Mouse (Mus musculus): ENCODE results near the gene Katnal1. TPM values are rescaled to one million over a fixed set of nuclear protein-coding genes. Genes with fewer than 3 reads are reported as not detected.

Gene Katnal1
- polyA plus RNA-seq, 1 experiment from 2014 or later: 39.7 TPM

- ATAC-seq (ENCODE audit: low FRiP score, low read depth): no peak
- Histone ChIP-seq H3K9ac (replicated peaks) (no peak overlapping the region), H3K9me3 (no peaks in the 10 kb centered on the region), H3K27ac (replicated peaks) (peak overlapping the region; percentile 22), H3K27me3 (no peaks in the 10 kb centered on the region), H3K4me2 (replicated peaks) (no peak overlapping the region), H3K4me3 (no peak overlapping the region), H3K36me3 (no peaks in the 10 kb centered on the region), H3K4me1 (peaks cover 20% of the 10 kb centered on the region)
- 33% methylated on average over 13 of the region's 13 CpGs for WGBS
Observed at GRCm38 (mm10) chr5:148965691-148966333, 36.7 kb upstream of the Katnal1 start.

DNA sequence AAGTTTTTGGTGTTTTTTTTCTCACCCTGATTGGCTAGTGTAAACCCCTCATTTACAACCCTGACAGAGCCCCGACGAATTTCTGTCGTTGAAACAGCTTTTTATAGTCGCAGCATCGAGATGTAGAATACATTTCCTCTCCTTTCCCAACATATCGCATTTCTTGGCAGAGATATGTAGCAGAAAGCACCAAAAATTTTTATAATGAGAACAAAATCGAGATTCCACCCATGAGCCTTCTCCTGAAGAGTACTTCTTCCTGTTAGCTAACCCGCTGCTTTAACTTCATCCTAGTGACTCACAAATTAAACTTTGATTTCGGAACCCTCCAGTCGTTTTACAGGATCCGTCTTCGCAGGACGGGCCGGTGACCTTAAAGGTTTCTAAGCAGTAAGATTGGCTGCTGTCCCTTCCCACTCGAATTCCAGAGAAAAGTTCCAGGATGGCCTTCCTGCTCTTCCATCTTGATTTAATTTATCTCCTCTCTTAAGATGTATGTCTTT, 36.0 kb upstream of the Katnal1 start:
- Histone ChIP-seq H3K4me1 (peaks cover 20% of the 10 kb centered on the region), H3K36me3 (no peaks in the 10 kb centered on the region), H3K27ac (replicated peaks) (no peak overlapping the region), H3K4me3 (no peak overlapping the region), H3K4me2 (replicated peaks) (no peak overlapping the region), H3K27me3 (no peaks in the 10 kb centered on the region), H3K9me3 (no peaks in the 10 kb centered on the region), H3K9ac (replicated peaks) (no peak overlapping the region)
- 84% methylated on average over 15 of the region's 15 CpGs for WGBS
- ATAC-seq (ENCODE audit: low FRiP score, low read depth): no peak

DNA sequence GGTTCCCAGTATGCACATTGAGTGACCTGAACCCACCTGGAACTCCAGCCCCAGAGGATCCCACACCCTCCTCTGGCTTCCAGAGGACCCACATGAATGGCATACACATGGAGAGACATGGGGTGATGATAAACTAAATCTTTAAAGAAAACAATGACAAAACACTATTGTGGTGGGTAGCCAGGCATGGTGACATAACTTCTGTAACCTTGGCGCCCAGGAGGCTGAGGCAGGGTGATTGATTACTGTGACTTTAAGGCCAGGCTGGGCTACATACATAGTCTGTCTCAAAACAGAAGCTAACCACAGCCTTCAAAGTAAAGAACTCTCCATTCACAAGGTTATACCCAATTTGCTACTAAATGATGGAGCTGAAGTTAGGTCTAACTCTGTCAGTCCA, 35.1 kb upstream of the Katnal1 start:
- no peak for ATAC-seq (ENCODE audit: low FRiP score, low read depth)
- Histone ChIP-seq H3K9me3 (no peaks in the 10 kb centered on the region), H3K9ac (replicated peaks) (no peak overlapping the region), H3K4me2 (replicated peaks) (no peak overlapping the region), H3K4me3 (no peak overlapping the region), H3K27ac (replicated peaks) (no peak overlapping the region), H3K4me1 (peaks cover 25% of the 10 kb centered on the region), H3K36me3 (no peaks in the 10 kb centered on the region), H3K27me3 (0 out of 2 replicates have a peak, but pooled peaks cover 3% of the 10 kb centered on the region)
- WGBS: 83% methylated on average over 1 of the region's 1 CpGs

- H3K36me3 ChIP-seq: no peaks in the 10 kb centered on the region
- H3K27ac ChIP-seq (replicated peaks): no peak overlapping the region
- H3K4me3 ChIP-seq: no peak overlapping the region
- no peak for ATAC-seq (ENCODE audit: low FRiP score, low read depth)
- H3K27me3 ChIP-seq: 0 out of 2 replicates have a peak, but pooled peaks cover 9% of the 10 kb centered on the region
- H3K4me2 ChIP-seq (replicated peaks): no peak overlapping the region; the same call in 1 of the 2 replicates
- WGBS: 62% methylated on average over 10 of the region's 10 CpGs
- no peak overlapping the region for H3K9ac ChIP-seq (replicated peaks)
- H3K9me3 ChIP-seq: no peaks in the 10 kb centered on the region
- peaks cover 13% of the 10 kb centered on the region for H3K4me1 ChIP-seq
Observed at GRCm38 (mm10) chr5:148960211-148960610, 31.1 kb upstream of the Katnal1 start.

DNA sequence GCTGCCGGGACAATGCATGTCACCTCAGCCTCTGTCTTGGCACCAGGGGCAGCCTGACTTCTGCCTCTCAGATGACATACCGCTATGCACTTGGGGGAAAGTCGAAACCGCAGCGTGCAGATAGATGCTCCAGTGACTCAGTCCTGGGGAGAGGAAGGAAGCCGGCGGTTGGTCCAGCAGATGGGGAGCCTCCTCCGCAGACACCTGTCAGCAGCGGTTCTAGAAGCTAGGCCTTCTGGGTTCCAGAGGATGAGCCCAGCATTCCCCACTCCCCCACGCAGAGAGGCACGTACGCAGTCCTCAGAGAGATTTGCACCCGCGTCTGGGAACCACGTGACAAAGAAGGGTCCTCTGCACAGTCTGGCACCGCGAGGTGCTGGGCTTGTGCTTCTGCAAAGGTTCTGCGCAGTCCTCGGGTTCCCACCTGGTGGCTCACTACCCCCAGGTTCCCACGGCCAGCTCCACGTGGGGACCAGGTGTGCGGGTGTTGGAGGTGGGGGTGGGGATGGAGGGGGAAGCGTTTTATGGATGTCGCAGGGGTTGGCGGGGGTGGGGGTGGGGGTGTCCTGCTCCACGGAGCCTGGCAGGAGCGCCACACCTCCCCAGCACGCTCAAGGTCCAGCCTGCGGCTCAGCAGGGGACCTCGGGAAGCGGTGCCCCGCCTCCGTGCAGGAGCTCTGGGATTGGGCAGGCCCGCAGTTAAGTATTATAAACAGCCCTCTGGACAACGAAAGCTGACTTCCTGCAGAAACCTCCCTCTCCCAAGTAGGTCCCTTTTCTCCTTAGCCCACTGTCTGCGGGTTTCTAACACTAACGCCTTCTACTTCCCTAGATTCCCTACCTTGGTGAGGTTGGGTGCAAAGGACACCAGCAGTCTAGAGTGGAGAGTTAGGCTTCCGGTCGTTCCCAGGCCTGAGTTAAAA, 30.2 kb upstream of the Katnal1 start:
- Histone ChIP-seq H3K36me3 (no peaks in the 10 kb centered on the region), H3K9ac (replicated peaks) (peak overlapping the region; percentile 4; the same call in 1 of the 2 replicates), H3K27me3 (0 out of 2 replicates have a peak, but pooled peaks cover 9% of the 10 kb centered on the region), H3K9me3 (no peaks in the 10 kb centered on the region), H3K4me1 (peaks cover 13% of the 10 kb centered on the region), H3K27ac (replicated peaks) (no peak overlapping the region), H3K4me2 (replicated peaks) (peak overlapping the region; percentile 67), H3K4me3 (peak overlapping the region; percentile 37)
- peak; percentile 78 for ATAC-seq (ENCODE audit: low FRiP score, low read depth)
- 2% methylated on average over 31 of the region's 39 CpGs for WGBS

DNA sequence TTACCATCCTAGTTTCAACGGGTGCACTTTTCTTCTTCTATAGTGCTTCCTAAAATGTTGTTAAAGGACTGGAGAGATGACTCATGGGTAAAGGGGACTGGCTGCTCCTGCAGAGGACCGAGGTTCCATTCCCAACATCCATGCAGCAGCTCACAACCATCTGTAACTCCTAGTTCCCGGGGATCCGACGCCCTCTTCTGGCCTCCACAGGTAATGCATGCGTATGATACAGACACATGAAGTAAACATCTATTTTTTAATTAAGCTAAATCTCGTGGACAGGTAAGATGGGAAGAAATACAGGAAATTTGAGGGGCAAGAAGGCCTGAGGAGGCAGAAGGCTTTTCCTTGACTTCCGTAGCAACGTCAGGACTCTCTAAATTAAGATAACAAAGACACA, 29.2 kb upstream of the Katnal1 start:
- Histone ChIP-seq H3K4me1 (peaks cover 13% of the 10 kb centered on the region), H3K9me3 (no peaks in the 10 kb centered on the region), H3K36me3 (no peaks in the 10 kb centered on the region), H3K27me3 (0 out of 2 replicates have a peak, but pooled peaks cover 9% of the 10 kb centered on the region), H3K4me2 (replicated peaks) (no peak overlapping the region), H3K9ac (replicated peaks) (no peak overlapping the region), H3K27ac (replicated peaks) (no peak overlapping the region), H3K4me3 (no peak overlapping the region)
- no peak for ATAC-seq (ENCODE audit: low FRiP score, low read depth)
- 34% methylated on average over 9 of the region's 9 CpGs for WGBS

DNA sequence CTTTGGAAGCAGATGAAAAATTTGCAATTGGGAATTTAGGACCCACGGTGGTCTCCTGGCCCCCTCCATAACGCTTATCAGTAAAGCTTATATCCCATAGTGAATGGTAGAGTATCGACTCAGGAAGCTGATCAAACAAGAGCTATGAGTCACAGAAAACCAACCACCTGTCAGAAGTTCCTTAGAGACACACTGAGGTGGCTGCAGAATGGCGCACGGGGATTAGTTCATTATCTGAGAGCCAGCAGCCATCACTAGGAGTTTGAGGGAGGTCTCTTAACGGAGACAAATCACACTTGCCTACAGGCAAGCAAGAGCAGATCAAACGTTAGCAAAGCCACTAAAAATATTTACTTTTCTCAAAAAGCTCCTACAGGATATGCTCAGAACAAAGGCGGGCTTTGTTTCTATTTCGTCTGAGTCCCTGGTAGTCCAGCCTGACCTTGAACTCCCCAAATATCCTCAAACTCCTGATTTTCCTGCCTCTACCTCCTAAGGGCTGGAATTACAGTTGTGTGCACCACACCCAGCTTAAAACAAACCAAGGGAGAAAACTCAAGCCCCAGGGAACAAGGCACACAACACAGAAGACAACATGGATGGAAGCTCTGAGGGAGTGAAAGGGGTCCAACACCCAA, 27.9 kb upstream of the Katnal1 start:
- Histone ChIP-seq H3K27ac (replicated peaks) (no peak overlapping the region), H3K4me1 (peaks cover 13% of the 10 kb centered on the region), H3K4me2 (replicated peaks) (no peak overlapping the region), H3K9me3 (no peaks in the 10 kb centered on the region), H3K9ac (replicated peaks) (no peak overlapping the region), H3K36me3 (no peaks in the 10 kb centered on the region), H3K4me3 (no peak overlapping the region), H3K27me3 (0 out of 2 replicates have a peak, but pooled peaks cover 9% of the 10 kb centered on the region)
- WGBS: 62% methylated on average over 9 of the region's 9 CpGs
- ATAC-seq (ENCODE audit: low FRiP score, low read depth): no peak

DNA sequence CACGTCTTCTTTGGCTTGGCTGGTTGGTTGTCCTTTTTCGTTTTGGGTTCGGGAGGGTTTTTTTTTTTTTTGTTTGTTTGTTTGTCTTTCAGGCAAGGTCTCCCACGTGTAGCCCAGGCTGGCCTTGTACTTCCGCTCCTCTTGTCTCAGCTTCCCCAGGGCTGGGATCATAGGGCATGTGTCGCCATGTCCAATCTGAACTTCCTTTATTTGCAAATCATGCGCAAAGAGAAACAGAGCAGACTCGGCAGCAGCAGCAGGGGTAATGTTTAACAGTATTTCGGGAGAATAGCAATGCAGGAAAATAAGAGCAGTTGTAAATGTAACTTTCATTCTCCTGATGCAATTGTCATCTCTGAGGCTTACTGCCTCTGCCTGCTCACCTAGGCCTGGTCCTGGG, 27.0 kb upstream of the Katnal1 start:
- Histone ChIP-seq H3K4me3 (no peak overlapping the region), H3K36me3 (no peaks in the 10 kb centered on the region), H3K4me2 (replicated peaks) (no peak overlapping the region), H3K4me1 (peaks cover 13% of the 10 kb centered on the region), H3K27ac (replicated peaks) (no peak overlapping the region), H3K9ac (replicated peaks) (no peak overlapping the region), H3K9me3 (no peaks in the 10 kb centered on the region), H3K27me3 (0 out of 2 replicates have a peak, but pooled peaks cover 9% of the 10 kb centered on the region)
- no peak for ATAC-seq (ENCODE audit: low FRiP score, low read depth)
- WGBS: 82% methylated on average over 9 of the region's 9 CpGs

GRCm38 (mm10) chr5:148955575-148955974, 26.5 kb upstream of the Katnal1 start:
- H3K36me3 ChIP-seq: no peaks in the 10 kb centered on the region
- 0 out of 2 replicates have a peak, but pooled peaks cover 9% of the 10 kb centered on the region for H3K27me3 ChIP-seq
- H3K9ac ChIP-seq (replicated peaks): no peak overlapping the region
- no peak overlapping the region for H3K4me2 ChIP-seq (replicated peaks)
- peaks cover 13% of the 10 kb centered on the region for H3K4me1 ChIP-seq
- no peak overlapping the region for H3K27ac ChIP-seq (replicated peaks)
- H3K4me3 ChIP-seq: no peak overlapping the region
- no peak for ATAC-seq (ENCODE audit: low FRiP score, low read depth)
- no peaks in the 10 kb centered on the region for H3K9me3 ChIP-seq
- WGBS: 86% methylated on average over 6 of the region's 6 CpGs

DNA sequence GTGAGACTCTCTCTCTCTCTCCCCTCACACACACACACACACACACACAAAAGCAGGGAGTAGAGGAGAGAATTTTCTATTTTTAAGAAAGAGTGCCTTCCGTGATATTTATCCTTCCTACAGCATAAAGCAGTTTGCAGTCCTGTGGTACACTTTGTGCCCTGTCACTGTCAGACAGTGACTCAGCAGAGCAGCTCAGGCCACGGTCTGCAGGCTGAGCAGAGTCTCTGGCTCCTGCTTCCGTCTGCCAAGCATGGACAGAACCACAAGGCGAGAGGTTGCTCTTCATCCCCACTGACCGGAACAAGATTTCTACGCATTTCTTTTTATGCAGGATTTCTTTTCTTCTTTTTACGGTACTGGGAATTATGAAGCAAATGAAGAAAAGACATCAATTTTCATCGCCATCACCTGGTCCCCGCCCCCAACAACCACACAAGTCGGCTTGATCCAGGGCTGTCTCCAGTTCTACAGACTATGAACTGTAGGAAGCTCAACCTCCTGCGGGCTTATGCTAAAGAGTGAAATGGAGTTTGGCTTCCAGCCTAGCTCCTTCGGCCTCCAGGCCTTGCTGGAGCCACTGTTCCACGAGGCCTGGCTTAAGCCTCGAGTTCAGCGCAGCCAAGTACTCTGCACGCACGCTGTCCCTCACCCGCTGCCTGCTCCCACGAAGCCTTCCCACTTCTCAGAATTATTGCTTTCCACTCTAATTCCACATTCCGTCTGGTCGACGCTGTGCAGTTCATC, 25.4 kb upstream of the Katnal1 start:
- Histone ChIP-seq H3K4me3 (no peak overlapping the region), H3K4me1 (peaks cover 7% of the 10 kb centered on the region), H3K27ac (replicated peaks) (no peak overlapping the region), H3K9me3 (no peaks in the 10 kb centered on the region), H3K9ac (replicated peaks) (no peak overlapping the region), H3K36me3 (no peaks in the 10 kb centered on the region), H3K27me3 (0 out of 2 replicates have a peak, but pooled peaks cover 8% of the 10 kb centered on the region), H3K4me2 (replicated peaks) (no peak overlapping the region)
- ATAC-seq (ENCODE audit: low FRiP score, low read depth): no peak
- WGBS: 82% methylated on average over 22 of the region's 22 CpGs

DNA sequence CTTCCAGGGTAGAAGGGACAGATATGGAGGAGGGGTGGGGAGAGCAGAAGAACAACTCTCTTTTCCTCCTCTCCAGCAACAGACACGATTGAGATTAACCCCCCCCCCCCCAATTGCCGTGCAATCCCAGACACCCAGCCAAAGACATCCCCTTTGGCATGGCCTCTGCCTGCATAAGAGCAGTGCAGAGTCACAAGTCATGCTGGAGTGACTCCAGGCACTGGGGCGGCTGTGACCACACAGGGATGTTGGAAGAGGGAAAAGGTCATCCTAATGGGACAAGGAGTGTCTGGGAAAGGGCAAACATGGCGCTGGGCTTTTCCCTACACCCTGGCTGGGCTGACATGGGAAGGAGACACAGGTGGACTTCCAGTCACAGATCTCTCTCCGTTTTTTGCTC, 24.0 kb upstream of the Katnal1 start:
- Histone ChIP-seq H3K4me2 (replicated peaks) (no peak overlapping the region), H3K4me1 (no peaks in the 10 kb centered on the region), H3K9me3 (no peaks in the 10 kb centered on the region), H3K9ac (replicated peaks) (no peak overlapping the region), H3K27ac (replicated peaks) (no peak overlapping the region), H3K36me3 (no peaks in the 10 kb centered on the region), H3K4me3 (no peak overlapping the region), H3K27me3 (no peaks in the 10 kb centered on the region)
- no peak for ATAC-seq (ENCODE audit: low FRiP score, low read depth)
- WGBS: 83% methylated on average over 5 of the region's 5 CpGs
